Mouse (Mus musculus): ENCODE data around the gene D5Ertd579e. TPM values are rescaled to one million over a fixed set of nuclear protein-coding genes. Genes with fewer than 3 reads are reported as not detected.

Gene D5Ertd579e
- total RNA-seq, 2 experiments from 2014 or later, result 89.0 to 98.6 TPM

DNA sequence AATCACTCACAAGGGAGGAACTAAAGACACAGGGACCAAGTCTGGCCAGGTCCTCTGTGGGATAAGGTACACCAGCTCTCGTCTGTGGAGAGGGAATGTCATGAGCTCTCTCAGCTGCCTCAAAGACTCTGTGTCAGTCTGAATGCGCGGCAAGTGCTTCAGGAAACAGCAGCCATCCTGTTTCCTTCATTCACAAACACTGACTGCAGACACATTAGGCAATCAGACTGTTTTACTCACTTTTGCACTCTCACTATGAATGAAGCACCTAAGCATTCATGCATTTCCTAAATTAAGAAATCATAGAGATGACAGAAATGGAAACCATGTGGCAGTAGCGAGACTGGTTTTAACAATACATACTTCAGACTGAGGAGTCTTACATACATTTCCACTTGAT lies 77.5 kb downstream of the D5Ertd579e start:
- no peak for DNase-seq (ENCODE audit: low spot score in 2 of 2)

DNA sequence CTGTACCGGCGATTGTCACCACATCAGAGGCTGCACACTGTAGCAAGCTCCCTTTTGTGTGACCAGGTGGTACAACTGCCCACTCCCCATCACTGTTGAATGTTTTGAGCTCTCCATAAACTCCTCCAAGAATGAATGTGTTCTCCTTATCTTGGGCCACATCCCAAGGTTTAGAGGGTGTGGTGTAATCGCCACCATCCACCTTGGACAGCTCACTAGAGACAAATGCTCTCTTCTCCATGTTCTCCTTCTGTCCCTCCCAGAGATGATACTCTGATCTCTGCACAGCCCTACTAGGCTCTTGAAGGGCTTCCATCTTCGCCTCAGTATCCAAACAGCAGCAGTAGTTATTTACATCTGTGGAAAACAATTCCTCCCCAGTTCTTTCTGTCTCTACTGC lies 81.7 kb downstream of the D5Ertd579e start:
- no peak for DNase-seq (ENCODE audit: low spot score in 2 of 2)

DNA sequence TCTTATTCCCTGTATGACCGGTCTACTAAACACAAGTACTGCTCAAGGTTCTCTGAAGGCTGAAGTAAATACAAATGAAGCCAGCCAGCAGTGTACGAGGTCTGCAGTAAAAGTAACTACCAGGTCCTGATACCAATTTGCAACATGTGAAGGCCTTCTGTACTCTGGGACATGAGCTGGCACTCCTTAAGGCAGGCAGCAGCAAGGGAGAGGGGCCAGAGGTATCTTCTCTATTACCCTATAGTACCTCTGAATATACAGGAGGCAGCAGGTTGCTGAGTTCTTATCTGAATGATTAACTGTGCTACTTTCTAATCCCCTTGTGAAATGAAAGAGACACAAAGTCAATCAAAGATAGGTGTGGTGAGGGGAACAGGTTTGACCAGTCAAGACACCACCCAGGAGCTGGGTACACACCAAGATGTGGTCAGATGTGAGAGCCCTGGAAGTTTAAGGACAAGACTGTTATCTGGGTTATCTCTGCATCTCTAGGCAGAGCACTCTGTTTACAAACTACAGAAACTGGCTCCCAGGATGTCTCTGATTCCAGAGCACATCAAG lies 86.8 kb downstream of the D5Ertd579e start:
- no peak for DNase-seq (ENCODE audit: low spot score in 2 of 2)

DNA sequence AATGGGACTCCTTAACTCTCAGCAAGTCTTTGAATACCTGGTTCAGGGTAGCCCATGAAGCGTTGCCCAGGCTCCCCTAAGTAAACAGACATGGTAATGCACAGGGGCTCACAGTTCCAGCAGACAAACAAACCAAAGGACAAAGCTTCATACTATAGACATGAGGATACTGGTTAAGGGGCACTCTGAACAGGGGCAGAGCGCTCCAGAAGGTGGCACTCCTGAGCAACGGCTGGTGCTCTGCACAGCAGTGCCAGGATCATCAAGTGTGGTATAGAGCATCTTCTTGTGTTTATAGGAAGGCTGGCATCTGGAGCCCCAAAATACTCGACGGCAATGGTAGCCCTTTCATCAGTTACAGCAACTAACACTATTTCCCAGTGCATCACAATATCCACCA lies 92.8 kb downstream of the D5Ertd579e start:
- DNase-seq (ENCODE audit: low spot score in 2 of 2), result peak in 1 of 2 experiments; percentile 69

DNA sequence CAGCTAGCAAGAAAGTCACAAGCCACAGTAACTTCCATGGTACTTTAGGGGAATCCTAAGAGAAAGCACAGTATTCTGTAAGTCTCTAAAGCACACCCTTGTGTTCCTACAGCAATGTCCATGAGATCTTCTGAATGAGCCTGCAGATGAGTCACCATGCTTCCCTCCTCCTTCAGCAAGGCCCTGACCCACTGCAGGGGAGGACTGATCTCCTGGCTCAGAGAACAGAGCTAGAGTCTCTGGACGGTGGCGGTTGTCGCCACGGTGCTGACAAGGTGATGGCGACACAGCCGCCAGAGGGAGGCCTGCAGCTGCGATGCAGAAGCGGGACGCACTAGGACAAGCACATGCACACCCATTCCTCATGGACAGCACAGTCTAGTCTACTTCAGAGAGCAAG lies 93.8 kb downstream of the D5Ertd579e start:
- no peak for DNase-seq (ENCODE audit: low spot score in 2 of 2)

DNA sequence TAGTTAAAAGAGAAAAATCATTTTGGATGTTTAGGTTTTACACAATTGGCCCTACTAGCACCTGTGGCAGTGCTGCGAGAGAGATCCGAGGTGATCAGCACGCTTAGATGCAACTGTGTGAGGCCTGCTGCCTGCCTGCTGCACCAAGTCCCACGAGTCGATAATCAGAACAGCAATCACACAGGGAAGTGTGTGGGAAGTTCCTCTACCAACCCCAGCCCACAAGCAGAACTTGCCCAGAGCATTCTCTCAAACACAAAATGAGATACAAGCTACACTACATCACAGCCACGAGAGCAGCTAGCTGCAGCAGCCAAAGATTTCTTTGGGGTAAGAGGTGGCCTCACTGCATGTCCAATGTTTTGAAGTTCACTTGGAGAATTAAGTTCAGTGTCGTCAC lies 94.3 kb downstream of the D5Ertd579e start:
- DNase-seq (ENCODE audit: low spot score in 2 of 2), result peak; percentile 56 to 77

DNA sequence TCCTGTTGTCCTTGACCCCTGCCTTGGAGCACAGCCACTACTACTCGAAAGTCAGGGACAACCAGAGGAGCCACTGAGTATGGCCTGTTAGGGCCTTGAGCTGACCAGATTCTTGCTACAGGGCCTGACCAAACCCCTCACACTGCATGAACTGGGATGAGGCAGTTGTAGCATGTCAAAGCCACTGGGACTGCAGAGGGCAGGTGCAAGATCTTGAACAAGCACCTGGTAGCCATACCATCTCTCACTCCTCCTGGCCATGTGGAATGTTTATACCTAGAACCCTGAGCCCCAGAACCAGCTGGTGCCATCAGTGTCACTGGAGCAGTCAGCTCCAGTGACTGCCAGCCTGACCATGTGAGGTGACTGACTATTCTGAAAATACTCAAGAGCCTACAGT lies 96.9 kb downstream of the D5Ertd579e start:
- no peak for DNase-seq (ENCODE audit: low spot score in 2 of 2)

DNA sequence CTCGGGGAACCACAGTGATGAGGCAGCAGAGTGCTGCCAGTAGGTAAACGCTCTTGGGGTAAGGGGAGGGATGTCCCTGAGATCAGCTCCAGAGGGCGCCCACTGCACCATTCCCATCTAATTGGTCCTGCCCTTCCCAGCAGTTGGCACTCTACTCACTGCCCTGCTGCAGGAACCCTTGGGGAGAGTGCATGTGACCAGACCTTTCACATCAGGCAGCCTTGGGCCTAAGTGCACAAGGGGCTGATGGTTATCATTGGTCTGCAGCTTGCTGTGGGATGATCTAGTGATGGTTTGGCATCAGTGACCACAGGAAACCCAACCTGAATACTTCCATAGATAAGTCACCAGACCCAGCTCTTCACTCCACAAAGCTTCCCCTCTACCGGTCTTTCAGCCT lies 98.2 kb downstream of the D5Ertd579e start:
- DNase-seq (ENCODE audit: low spot score in 2 of 2), result no peak

DNA sequence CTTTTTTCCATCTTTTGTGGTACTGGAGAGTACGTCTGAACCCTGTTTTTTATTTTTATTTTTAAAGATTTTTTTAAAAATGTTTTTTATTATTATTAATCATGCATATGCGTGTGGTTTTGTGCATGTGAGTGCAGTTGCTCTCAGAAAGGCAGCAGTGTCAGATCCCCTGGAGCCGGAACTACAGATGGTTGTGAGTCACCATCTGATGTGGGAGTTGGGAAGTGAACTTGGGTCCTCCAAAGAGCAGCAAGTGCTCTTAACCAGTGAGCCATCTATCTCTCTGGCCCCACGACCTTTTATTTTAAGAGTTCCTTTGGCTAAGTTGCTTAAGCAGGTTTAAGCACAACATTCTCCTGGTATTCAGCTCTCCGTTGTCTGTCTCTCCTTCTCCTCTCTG lies 99.6 kb downstream of the D5Ertd579e start:
- no peak for DNase-seq (ENCODE audit: low spot score in 2 of 2)

DNA sequence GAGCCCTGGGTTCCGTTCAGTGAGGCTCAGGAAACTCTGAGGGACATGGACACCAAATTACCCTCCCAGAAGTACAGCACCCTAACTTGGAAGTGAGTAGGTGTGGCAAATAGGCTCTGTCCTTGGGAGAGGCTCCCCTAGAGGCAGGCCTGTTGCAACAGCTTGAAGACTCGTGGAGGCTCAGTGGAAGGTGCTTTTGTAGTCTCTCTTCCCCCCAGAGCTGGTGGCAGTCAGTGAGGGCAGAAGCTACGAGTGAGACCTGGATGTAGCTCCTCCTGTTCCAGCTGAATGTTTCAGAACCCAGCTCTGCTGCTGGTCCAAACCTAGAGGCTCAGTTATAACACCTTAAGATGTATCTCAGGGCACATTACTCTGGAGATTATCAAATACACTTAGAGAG lies 100.7 kb downstream of the D5Ertd579e start:
- no peak for DNase-seq (ENCODE audit: low spot score in 2 of 2)

DNA sequence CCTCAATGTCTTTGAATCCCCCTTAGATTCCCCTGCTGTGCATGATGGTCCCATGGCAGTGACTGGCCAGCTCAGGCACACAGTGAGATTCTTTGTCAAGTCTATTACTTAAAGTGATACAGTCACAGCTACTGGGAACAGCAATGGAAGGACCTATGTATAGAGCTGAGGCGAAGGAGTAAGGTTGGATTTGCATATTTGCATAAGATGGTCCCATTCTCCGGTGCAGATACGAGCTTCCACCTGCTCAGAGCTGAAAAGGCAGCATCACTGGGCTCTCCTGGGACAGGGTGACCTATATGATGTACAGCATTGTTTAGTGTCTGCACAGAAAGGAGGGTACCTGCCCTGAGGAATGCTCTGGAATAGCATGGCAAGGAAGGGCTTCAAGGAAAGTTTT lies 101.5 kb downstream of the D5Ertd579e start:
- no peak for DNase-seq (ENCODE audit: low spot score in 2 of 2)

DNA sequence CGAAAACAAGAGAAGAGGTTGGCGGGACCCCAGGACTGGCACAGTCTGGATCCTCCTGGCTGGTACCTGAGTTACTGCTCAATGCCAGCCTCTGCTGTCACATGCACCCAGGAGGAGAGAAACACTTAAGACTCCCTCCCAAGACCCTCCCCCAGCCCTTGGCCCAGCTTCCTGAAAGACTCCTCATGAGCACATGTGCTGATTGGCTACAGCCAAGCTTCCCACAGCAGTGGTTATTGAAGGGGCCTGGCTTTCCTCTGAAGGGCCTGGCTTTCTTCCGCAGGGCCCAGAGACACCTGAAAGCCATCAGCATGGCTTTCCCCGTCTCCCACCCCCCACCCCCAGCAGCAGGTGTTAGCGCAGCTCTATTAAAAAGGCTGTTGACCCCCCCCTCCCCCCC lies 102.6 kb downstream of the D5Ertd579e start, which contains the start of gene Tbc1d14:
Tbc1d14 (minus strand) TSS at position 101 of the 400 bp plus-strand sequence.
- no peak for DNase-seq (ENCODE audit: low spot score in 2 of 2)

DNA sequence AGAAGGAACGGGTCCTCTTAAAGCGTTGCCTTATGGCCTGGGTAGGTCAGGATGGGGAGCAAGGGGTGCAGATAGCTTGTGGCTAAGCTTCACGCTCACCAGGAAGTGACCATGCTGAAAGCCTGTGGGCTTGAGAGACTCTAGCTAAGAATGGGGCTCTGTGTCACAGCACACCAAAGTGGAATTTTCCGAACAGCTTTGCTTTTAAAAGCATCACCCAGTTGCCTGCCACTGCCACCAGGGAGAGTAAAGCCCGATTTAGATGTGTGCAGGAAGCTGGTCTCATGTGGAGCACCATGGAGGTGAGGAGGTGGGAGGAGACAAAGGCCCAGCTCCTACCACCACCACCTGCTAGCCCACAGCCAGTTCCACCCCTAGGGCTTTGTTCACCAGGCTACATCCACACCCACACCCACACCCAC lies 105.3 kb downstream of the D5Ertd579e start:
- no peak for DNase-seq (ENCODE audit: low spot score in 2 of 2)

DNA sequence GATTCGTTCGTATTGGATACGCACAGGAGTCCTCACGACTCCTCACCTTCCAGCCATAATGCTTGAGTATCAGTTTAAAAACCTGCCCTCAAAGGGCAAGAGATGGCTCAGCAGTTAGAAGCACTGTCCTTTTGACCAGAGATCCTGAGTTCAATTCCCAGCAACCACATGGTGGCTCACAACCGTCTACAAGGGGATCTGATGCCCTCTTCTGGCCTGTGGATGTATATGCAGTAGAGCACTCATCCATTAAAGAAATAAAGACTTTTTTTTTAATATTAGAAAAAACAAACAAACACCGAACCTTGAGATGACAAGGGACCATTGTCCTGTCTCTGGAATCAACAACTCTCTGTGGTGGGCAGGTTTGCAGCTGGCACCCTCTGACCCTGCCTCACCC lies 111.5 kb downstream of the D5Ertd579e start:
- DNase-seq (ENCODE audit: low spot score in 2 of 2), result no peak

DNA sequence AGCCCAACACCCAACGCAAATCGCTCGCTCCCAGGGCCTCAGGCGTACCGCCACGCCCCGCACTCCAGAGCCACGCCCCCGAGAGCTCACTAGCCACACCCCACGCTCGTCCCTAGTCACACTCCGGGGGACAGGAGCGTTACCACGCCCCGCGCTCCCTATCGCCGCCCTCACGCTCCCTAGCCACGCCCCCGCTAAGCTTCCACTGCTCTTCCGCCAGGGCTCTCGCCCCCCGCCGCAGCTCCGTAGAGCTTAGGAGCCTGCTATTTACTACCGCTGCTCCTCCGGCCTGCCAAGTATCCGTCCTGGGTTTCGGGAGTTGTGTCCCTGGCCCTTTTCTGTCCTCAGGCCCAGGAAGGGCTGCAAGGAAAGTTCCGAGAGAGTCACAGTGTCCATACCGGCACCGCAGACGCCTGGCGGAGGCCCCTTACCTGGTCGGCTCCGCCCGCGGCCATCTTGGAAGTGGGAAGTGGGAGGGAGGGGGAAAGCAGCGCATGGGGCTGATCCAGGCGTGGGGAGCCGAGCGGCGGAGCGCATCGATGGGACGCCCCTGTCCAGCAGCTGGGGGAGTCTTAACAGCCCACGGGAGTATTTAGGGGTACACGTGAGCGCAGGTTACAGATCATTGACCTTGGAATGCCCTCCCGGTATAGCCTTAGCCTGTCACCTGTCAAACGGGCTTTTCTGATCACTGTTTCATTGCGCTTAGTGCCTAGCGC lies 113.7 kb downstream of the D5Ertd579e start:
- DNase-seq (ENCODE audit: low spot score in 2 of 2), result peak; percentile 99

DNA sequence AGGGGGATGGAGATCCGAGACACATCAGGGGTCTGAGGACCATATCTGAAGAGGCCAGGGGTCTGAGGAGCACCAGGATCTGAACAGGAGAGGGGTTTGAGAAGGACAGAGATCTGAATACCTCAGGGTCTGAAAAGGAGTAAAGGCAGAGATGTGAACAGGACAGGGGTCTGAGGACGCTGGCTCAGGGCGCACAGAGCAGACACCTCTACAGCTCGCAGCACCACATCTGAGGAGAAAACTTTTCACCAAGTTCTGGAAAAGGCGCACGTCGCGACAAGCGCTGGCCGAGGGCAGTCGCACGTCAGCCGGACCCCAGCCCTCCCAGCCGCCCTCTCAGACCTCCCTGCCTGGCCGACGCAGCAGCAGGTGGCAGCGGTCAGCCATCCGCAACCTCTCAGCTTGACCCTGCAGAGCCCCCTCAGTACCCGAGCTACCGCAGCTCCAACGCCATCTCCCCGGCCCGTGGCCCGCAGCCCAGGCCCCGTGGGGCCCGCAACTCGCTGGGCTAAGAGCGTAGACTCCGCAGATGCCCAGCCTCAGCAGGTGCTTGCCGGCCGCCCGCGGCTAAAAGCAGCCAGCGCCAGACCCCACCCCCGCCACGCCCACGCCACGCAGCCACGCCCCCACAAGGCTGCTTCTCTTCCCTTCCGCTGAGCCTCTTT lies 114.4 kb downstream of the D5Ertd579e start:
- DNase-seq (ENCODE audit: low spot score in 2 of 2), result no peak

DNA sequence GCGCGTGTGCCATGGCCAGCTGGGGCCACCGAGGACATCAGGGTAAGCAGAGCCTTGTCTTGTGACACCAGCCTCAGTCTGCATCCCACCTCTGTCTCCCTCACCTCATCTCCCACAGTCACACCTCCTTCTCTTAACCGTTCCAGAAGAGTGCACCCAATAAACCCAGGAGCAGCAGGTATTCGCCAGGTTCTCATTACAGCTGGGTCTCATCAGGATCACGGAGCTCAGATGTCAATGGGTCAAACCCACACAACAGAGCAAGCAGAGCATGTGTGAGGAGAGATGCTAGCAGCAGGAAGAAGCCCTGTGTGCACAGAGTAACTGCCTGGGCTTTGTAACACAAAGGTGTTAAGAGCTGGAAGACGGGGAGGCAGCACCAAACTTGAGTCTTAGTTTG lies 115.9 kb downstream of the D5Ertd579e start:
- no peak for DNase-seq (ENCODE audit: low spot score in 2 of 2)

DNA sequence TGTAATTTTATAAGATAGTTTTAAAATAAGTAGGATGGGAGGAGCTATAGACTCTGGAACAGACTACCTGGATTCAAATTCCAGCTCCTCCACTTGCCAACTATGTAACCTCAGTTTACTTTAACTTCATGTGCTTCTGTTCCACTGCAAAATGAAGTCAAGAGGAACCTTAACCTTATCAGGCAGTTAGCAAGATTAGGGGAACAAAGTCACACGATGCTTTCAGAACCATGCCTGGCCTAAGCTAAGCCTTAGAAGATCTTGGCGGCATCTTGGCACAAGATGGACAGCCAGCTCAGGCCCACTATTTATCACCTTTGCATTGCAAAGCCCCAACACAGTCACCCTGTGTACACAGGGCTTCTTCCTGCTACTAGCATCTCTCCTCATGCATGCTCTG lies 116.8 kb downstream of the D5Ertd579e start:
- no peak for DNase-seq (ENCODE audit: low spot score in 2 of 2)

DNA sequence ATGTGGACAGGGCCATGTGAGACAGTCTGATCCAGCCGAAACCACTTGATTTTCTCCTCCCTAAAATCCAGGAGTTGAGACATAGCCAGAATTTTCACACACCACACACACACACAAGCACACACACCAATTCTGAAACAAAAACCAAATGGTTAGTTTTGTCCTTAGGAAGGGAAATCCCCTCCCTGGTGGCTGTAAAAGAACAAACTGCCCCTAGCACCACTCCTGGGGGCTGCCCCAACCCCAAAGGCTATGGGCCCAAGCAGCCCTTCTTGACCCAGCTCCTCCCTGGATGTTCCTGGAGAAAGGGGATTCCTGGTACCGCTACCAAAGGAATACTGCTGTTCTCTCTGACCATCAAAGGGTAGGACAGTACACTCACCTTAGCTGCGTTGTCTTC lies 119.4 kb downstream of the D5Ertd579e start:
- no peak for DNase-seq (ENCODE audit: low spot score in 2 of 2)

DNA sequence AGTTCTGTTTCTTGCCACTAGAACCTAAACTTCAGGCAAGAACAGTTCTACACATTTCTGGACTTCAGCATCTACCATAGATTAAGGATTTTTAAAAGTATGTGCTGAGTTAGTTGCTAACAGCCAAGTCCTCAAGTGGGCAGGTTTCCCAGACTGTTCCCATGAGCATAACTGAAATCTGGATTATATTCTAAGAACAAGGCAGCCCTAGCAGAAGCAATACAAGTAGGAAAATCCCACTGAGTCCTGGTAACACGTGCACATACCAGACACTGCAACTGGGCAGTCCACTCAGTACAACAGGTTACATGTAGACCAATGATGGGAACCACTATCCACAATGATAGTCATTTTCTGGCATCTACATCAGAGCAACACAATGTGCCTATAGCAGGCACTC lies 120.1 kb downstream of the D5Ertd579e start:
- peak in 1 of 2 experiments; percentile 60 for DNase-seq (ENCODE audit: low spot score in 2 of 2)

DNA sequence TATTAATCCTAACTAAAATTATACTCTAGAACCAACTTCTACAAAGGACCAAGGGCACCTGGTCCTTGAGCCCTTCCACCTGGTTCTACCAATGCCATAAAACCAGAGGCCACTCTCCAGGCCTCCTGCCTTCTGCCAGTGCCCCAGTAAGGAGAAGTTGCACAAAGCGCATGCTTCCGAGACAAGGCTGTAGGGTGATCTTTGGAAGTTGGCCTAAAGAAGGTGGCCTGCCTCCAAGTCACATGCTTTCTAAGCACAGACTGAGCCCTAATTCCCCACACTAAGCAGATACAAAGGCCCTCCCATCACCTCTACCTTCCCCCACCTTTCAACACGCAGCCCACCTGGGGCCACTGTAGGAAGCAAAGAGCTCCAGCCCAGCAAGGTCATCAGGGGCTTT lies 120.6 kb downstream of the D5Ertd579e start:
- no peak for DNase-seq (ENCODE audit: low spot score in 2 of 2)

DNA sequence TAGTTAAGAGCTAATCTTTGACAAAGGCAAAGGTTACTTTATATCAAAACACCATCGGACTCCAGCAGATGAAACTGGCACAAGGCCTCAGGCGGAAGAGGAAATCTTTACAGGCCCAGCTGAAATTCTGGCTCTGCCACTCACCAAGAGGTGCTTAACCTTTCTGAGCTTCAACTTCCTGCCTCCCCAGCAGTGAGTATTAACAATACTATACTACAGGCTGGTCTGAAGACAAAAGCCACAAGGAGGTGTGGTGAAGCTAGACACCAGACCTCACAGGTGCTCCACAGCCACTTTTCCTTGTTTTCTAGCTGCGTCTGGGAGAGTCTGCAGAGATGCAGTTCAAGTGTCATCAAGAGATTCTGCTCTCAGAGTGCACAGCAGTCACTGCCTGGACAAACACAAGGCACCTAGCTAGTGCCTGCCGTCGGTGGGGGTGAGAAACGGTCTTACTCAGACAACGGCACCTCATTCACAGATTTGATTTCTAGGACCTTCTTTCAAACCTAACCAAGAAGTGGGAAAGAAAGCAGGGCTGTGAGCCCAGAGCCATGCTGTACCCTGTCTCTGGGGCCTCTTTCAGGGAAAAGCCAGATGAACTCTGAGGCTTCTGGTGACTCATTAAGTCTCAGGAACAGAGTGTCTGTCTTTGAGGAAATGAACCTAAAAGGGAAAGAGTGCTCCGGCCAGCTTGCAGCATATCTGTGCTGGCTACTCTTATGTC lies 121.5 kb downstream of the D5Ertd579e start:
- DNase-seq (ENCODE audit: low spot score in 2 of 2), result no peak
